Mouse (Mus musculus): ENCODE data around the gene H2-K1.
A peak's percentile ranks its signal among the peaks of the same experiment; 100 is the strongest.

GRCm38 (mm10) chr17:33955555-33956214 lies 44.5 kb downstream of the H2-K1 start, which contains the start of the genes Vps52 and Rps18:
- TF ChIP-seq CTCF (IDR thresholded peaks at IDR 0.05; ENCODE audit: borderline replicate concordance, insufficient read depth, low read length): no peak
- TF ChIP-seq POLR2A (IDR thresholded peaks at IDR 0.05; ENCODE audit: low read depth, low read length): peak; percentile 97

Measured in embryonic fibroblast, embryonic 13.5 days (primary cell).